Mouse (Mus musculus) ES-E14 (cell line): ENCODE data around the gene Zmynd12. TPM values are rescaled to one million over a fixed set of nuclear protein-coding genes. Genes with fewer than 3 reads are reported as not detected.
A peak's percentile ranks its signal among the peaks of the same experiment; 100 is the strongest.

Experiments used
- DNase-seq: peaks from one replicate; pipeline ENCODE4 v3.0.0-alpha.2; 2013; ENCODE audit warnings: low read depth, low spot score
- H3K27ac ChIP-seq: 2 replicates; pipeline ENCODE4 v1.5.1; 2012; ENCODE audit warnings: low read depth, mild to moderate bottlenecking, low read length, moderate library complexity, mixed read lengths; ENCODE audit not compliant: poor library complexity, insufficient read depth, severe bottlenecking
- H3K36me3 ChIP-seq: 2 replicates; pipeline ENCODE4 v1.6.1; 2012; ENCODE audit warnings: mild to moderate bottlenecking, low read length, moderate library complexity, mixed read lengths; ENCODE audit not compliant: control insufficient read depth, poor library complexity, insufficient read depth, severe bottlenecking
- H3K4me1 ChIP-seq, 2 experiments: fragments of 150-350 bp in 1 of 2; sonication (generic) in 1 of 2; 2 replicates each; pipeline ENCODE4 v1.6.1; 2012; ENCODE audit warnings: low read length in 2 of 2, mild to moderate bottlenecking in 1 of 2, mixed read lengths in 1 of 2; ENCODE audit not compliant: control insufficient read depth in 2 of 2, insufficient read depth in 2 of 2, poor library complexity in 1 of 2
- H3K4me3 ChIP-seq, 2 experiments: fragments of 150-350 bp in 1 of 2; sonication (generic) in 1 of 2; 2 replicates each; pipeline ENCODE4 v1.5.1; 2012; ENCODE audit warnings: low read length in 2 of 2, low read depth in 1 of 2, mild to moderate bottlenecking in 1 of 2, mixed read lengths in 1 of 2; ENCODE audit not compliant: insufficient read depth in 1 of 2, poor library complexity in 1 of 2, severe bottlenecking in 1 of 2
- H3K9ac ChIP-seq: 2 replicates; pipeline ENCODE4 v1.6.1; 2012; ENCODE audit warnings: low read depth, mild to moderate bottlenecking, low read length, mixed read lengths; ENCODE audit not compliant: poor library complexity, insufficient read depth, severe bottlenecking
- H3K9me3 ChIP-seq: fragments of 150-350 bp; sonication (generic); 2 replicates; pipeline ENCODE4 v1.6.1; 2012; ENCODE audit warnings: low read depth, mild to moderate bottlenecking, low read length; ENCODE audit not compliant: control insufficient read depth, insufficient read depth
- CHD2 ChIP-seq: IDR thresholded peaks from 2 replicates; pipeline ENCODE4 v1.6.1; 2014; ENCODE audit warnings: mild to moderate bottlenecking, low read depth, low read length, inconsistent platforms
- HCFC1 ChIP-seq: IDR thresholded peaks from 2 replicates; pipeline ENCODE4 v1.6.1; 2012; ENCODE audit warnings: low read length, inconsistent platforms, borderline replicate concordance; ENCODE audit not compliant: insufficient read depth
- MAFK ChIP-seq: IDR thresholded peaks from 2 replicates; pipeline ENCODE4 v1.6.1; 2014; ENCODE audit warnings: mild to moderate bottlenecking, low read depth, low read length, inconsistent platforms; ENCODE audit not compliant: insufficient read depth
- ZC3H11A ChIP-seq: IDR thresholded peaks from 2 replicates; pipeline ENCODE4 v1.6.1; 2012; ENCODE audit warnings: low read depth, mild to moderate bottlenecking, inconsistent platforms, low read length, borderline replicate concordance
- ZNF384 ChIP-seq: IDR thresholded peaks from 2 replicates; pipeline ENCODE4 v1.6.1; 2012; ENCODE audit warnings: low read depth, low read length, inconsistent platforms
- in situ Hi-C, 2 experiments: fragments of 600-800 bp; cut with MboI; formaldehyde crosslinking; loops; one replicate each; pipeline ENCODE4 v1.15.1; 2025; ENCODE audit warnings: low sequenced_read_pairs in 2 of 2, inconsistent platforms in 1 of 2; ENCODE audit not compliant: unreplicated experiment in 2 of 2
- total RNA-seq: library from RNA; depleted of rRNA; stranded (reverse); fragments of 300-350 nt; gene quantifications from 2 replicates; pipeline ENCODE4 v1.2.3, GENCODE M21; 2012

Gene Zmynd12
- total RNA-seq, 1 experiment = not detected

- in situ Hi-C loops = no loop called here
- no peak overlapping the region for H3K9ac ChIP-seq
- no peak overlapping the region for H3K27ac ChIP-seq
- peak; percentile 37; the same call in 1 of the 2 replicates for TF ChIP-seq ZC3H11A
- TF ChIP-seq ZNF384 = no peak
- no peak overlapping the region for H3K4me3 ChIP-seq
- H3K9me3 ChIP-seq = no peaks in the 10 kb centered on the region
- no peak for DNase-seq
- H3K36me3 ChIP-seq = no peaks in the 10 kb centered on the region
- H3K4me1 ChIP-seq = peaks cover 0 to 5% of the 10 kb centered on the region in 2 experiments; a peak in 1 of 4 replicates
Observed at GRCm38 (mm10) chr4:119460296-119460695, 37.7 kb downstream of the Zmynd12 start.

- Histone ChIP-seq H3K27ac (no peak overlapping the region), H3K4me1 (peaks cover 0 to 5% of the 10 kb centered on the region in 2 experiments; a peak in 1 of 4 replicates), H3K36me3 (no peaks in the 10 kb centered on the region), H3K4me3 (no peak overlapping the region), H3K9ac (0 out of 2 replicates have a peak overlapping the region, but pooled peaks have one; percentile 41), H3K9me3 (no peaks in the 10 kb centered on the region)
- TF ChIP-seq MAFK = no peak
- TF ChIP-seq ZNF384 = no peak
- no peak for TF ChIP-seq CHD2
- in situ Hi-C loops = no loop called here
- DNase-seq = no peak
Observed at GRCm38 (mm10) chr4:119460728-119461141, 38.1 kb downstream of the Zmynd12 start.

GRCm38 (mm10) chr4:119462457-119462856 is 39.8 kb downstream of the Zmynd12 start:
- DNase-seq = no peak
- no peak overlapping the region for H3K4me3 ChIP-seq
- no peaks in the 10 kb centered on the region for H3K36me3 ChIP-seq
- no peak overlapping the region for H3K27ac ChIP-seq
- in situ Hi-C loops = no loop called here
- H3K9me3 ChIP-seq = no peaks in the 10 kb centered on the region
- no peak overlapping the region for H3K9ac ChIP-seq
- no peak for TF ChIP-seq HCFC1
- no peak for TF ChIP-seq ZNF384
- no peak for TF ChIP-seq ZC3H11A
- TF ChIP-seq CHD2 = no peak
- no peak for TF ChIP-seq MAFK
- peaks cover 0 to 3% of the 10 kb centered on the region in 2 experiments; a peak in 1 of 4 replicates for H3K4me1 ChIP-seq

GRCm38 (mm10) chr4:119462858-119463755 is 40.5 kb downstream of the Zmynd12 start:
- in situ Hi-C loops = no loop called here
- H3K4me3 ChIP-seq = no peak overlapping the region
- no peak overlapping the region for H3K27ac ChIP-seq
- no peaks in the 10 kb centered on the region for H3K9me3 ChIP-seq
- H3K4me1 ChIP-seq = peaks cover 0 to 6% of the 10 kb centered on the region in 2 experiments; a peak in 1 of 4 replicates
- H3K36me3 ChIP-seq = no peaks in the 10 kb centered on the region
- TF ChIP-seq ZC3H11A (no peak), CHD2 (no peak), HCFC1 (no peak), MAFK (no peak), ZNF384 (no peak)
- DNase-seq = no peak
- H3K9ac ChIP-seq = no peak overlapping the region
